Mouse (Mus musculus) bone marrow macrophage, adult 2 months (primary cell): ENCODE results near the gene Ern1. TPM values are rescaled to one million over a fixed set of nuclear protein-coding genes. Genes with fewer than 3 reads are reported as not detected.
"Not testable (repeated sequence)": the region's sequence is repeated elsewhere in the genome, so short reads cannot be mapped to it uniquely, and the experiment has no call there.

Experiments used
- H3K27ac ChIP-seq: 2 replicates; pipeline ENCODE4 v1.5.1; 2012; ENCODE audit warnings: low read depth, low read length; ENCODE audit not compliant: insufficient read depth
- H3K4me1 ChIP-seq: 2 replicates; pipeline ENCODE4 v1.6.1; 2012; ENCODE audit warnings: low read length; ENCODE audit not compliant: control insufficient read depth, insufficient read depth
- H3K4me3 ChIP-seq: 2 replicates; pipeline ENCODE4 v1.5.1; 2012; ENCODE audit warnings: mild to moderate bottlenecking, low read length, moderate library complexity; ENCODE audit not compliant: insufficient read depth
- CTCF ChIP-seq: IDR thresholded peaks from 2 replicates; pipeline ENCODE4 v1.5.1; 2012; ENCODE audit warnings: low read depth, mild to moderate bottlenecking, low read length, moderate library complexity
- POLR2A ChIP-seq: IDR thresholded peaks from 2 replicates; pipeline ENCODE4 v1.6.1; 2012; ENCODE audit warnings: mild to moderate bottlenecking, low read depth, low read length, borderline replicate concordance
- polyA plus RNA-seq: library from polyadenylated mRNA; stranded (reverse); fragments of >200 nt; gene quantifications from 2 replicates; pipeline ENCODE4 v1.2.4, GENCODE M21; 2012; ENCODE audit not compliant: missing spikeins, insufficient read depth, insufficient read length

Gene Ern1
- polyA plus RNA-seq, 1 experiment: 27.8 TPM

GRCm38 (mm10) chr11:106464681-106465544 is 22.7 kb downstream of the Ern1 start:
- no peak overlapping the region for H3K27ac ChIP-seq
- no peak overlapping the region for H3K4me3 ChIP-seq
- TF ChIP-seq POLR2A (no peak), CTCF (no peak)
- H3K4me1 ChIP-seq: peaks cover 37% of the 10 kb centered on the region

DNA sequence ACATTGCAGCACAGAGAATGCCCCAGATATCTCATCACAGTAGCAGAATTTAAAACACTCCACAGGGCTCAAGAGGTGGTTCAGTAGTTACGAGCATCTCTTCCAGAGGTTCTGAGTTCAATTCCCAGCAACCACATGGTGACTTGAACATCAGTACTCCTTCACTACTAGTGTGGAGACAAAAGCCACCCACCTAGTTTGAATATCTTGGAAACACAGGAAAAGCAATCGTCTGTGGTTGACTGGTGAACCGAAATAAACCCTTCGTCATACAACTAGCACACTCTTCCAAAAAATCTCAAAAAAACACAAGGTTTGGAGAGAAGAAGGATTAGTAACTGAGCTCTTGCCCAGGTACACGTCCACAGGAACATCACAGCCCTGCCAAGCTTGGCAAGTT is 23.8 kb downstream of the Ern1 start:
- TF ChIP-seq CTCF: no peak
- TF ChIP-seq POLR2A: no peak
- Histone ChIP-seq H3K4me3 (no peak overlapping the region), H3K27ac (no peak overlapping the region), H3K4me1 (peaks cover 37% of the 10 kb centered on the region)

DNA sequence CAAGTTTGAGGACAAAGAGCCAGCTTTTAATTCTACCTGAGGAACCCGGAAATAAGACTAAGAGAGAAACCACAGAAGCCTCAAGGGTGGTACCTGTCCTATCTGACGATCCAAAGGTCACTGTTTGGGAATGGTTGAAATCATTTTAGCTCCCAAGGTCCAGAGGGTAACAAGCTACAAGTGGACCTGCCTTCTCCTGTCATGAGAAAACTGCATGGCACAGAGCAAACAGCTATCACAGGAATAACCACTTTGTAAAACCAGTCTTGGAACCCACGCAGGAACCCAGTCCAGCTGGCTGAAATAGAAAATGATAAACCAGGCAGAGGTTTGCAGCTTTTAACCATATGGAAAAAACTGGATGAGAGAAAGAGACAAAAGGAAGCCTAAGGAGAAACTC is 25.3 kb downstream of the Ern1 start:
- Histone ChIP-seq H3K4me1 (peaks cover 37% of the 10 kb centered on the region), H3K27ac (no peak overlapping the region), H3K4me3 (no peak overlapping the region)
- TF ChIP-seq CTCF (no peak), POLR2A (no peak)

- H3K4me1 ChIP-seq: peaks cover 37% of the 10 kb centered on the region
- H3K27ac ChIP-seq: peak overlapping the region; percentile 59
- TF ChIP-seq POLR2A: no peak
- no peak for TF ChIP-seq CTCF
- no peak overlapping the region for H3K4me3 ChIP-seq
These were observed 26.3 kb downstream of the Ern1 start for GRCm38 (mm10) chr11:106461145-106461932.

- Histone ChIP-seq H3K27ac (peak overlapping the region; percentile 46; the same call in 1 of the 2 replicates), H3K4me1 (peaks cover 34% of the 10 kb centered on the region), H3K4me3 (no peak overlapping the region)
- TF ChIP-seq CTCF (no peak), POLR2A (no peak)
These were observed 27.0 kb downstream of the Ern1 start for GRCm38 (mm10) chr11:106460671-106461070.

DNA sequence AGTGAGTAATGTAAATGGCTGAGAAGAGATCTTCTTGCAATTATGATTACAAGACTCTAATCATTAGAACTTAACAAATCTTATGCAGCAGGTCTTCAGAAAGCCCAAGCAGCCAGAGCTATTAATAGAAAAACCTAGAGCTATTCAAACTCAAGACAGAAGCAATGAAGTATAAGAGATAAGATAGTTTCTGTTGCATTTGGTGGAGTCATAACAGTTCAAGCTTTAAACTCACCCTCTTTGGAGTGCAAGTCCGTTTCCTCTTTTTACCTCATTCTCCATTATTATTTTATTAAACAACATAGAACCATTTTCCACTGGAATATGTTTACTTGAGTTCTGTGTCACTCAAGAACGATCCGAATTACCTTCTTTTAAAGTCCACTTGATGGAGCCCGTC is 29.1 kb downstream of the Ern1 start:
- TF ChIP-seq POLR2A (no peak), CTCF (no peak)
- Histone ChIP-seq H3K4me1 (peaks cover 24% of the 10 kb centered on the region), H3K4me3 (no peak overlapping the region), H3K27ac (no peak overlapping the region)

DNA sequence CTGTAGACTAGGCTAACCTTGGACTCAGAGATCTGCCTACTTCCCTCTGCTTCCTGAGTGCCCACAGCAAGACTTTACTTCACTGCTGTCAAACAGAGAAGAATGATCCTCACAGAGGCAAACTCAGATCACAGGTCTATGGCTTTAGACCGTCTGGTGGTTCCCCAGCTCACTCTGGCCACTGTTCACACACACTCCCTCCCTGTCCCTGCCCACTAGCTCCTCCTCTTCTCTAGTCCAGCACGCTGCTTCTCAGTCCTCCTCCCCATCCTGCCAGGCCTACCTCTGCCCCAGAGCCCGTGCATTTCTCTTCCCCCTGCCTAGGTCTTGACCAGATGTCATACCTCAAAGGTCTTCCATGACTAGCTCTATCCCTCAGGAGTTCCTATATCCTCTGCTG is 44.0 kb downstream of the Ern1 start:
- H3K27ac ChIP-seq: no peak overlapping the region
- TF ChIP-seq POLR2A: no peak
- TF ChIP-seq CTCF: no peak
- H3K4me3 ChIP-seq: no peak overlapping the region
- H3K4me1 ChIP-seq: peaks cover 11% of the 10 kb centered on the region

GRCm38 (mm10) chr11:106442564-106442963 is 45.1 kb downstream of the Ern1 start:
- H3K27ac ChIP-seq, H3K4me1 ChIP-seq, H3K4me3 ChIP-seq: not testable (repeated sequence)

- TF ChIP-seq CTCF: no peak
- no peak for TF ChIP-seq POLR2A
- no peak overlapping the region for H3K4me3 ChIP-seq
- H3K4me1 ChIP-seq: peaks cover 9% of the 10 kb centered on the region
- H3K27ac ChIP-seq: no peak overlapping the region
These were observed 47.3 kb downstream of the Ern1 start for GRCm38 (mm10) chr11:106440318-106440717.

DNA sequence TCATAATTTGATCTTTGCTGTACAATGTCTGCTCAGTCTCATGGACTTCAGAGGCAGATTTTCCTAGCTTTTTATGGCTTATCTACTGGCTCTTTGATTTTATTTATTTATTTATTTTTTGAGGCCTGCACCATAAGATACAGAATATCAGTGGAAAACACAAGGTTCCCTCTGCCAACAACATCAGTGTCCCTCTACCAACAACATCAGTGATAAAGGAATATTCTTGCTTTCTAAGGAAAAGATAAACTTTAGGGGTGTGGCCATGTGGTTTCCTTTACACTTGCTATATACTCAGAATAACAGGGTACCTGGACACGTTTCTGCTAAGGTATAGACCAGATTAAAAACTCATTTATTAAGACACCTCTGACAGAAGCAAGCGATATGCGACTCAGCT is 48.3 kb downstream of the Ern1 start:
- peaks cover 9% of the 10 kb centered on the region for H3K4me1 ChIP-seq
- TF ChIP-seq POLR2A (no peak), CTCF (no peak)
- H3K4me3 ChIP-seq: no peak overlapping the region
- H3K27ac ChIP-seq: no peak overlapping the region
